Mouse (Mus musculus): ENCODE data around the gene Dido1.

DNA sequence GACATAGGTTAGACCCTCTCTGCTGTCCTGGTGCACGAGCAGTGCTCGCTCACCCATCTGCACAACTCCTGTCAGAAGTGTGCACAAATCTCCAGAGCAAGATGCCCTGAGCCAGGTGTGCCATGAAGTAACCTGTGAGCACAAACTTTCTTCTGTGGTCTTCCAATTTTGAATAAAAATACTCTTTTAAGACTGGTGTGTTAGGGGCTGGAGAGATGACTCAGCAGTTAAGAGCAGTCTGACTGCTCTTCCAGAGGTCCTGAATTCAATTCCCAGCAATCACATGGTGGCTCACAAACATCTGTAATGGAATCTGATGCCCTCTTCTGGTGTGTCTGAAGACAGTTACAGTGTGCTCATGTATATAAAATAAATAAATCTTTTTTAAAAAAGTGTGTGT is 33.5 kb upstream of the Dido1 start:
- TF ChIP-seq EP300 (IDR thresholded peaks at IDR 0.05; ENCODE audit: insufficient read depth, low read depth, low read length) (no peak), CTCF (IDR thresholded peaks at IDR 0.05; ENCODE audit: low read depth, low read length) (no peak)

All from ES-Bruce4 (cell line).